Mouse (Mus musculus): ENCODE measurements around the gene Retnlg.

DNA sequence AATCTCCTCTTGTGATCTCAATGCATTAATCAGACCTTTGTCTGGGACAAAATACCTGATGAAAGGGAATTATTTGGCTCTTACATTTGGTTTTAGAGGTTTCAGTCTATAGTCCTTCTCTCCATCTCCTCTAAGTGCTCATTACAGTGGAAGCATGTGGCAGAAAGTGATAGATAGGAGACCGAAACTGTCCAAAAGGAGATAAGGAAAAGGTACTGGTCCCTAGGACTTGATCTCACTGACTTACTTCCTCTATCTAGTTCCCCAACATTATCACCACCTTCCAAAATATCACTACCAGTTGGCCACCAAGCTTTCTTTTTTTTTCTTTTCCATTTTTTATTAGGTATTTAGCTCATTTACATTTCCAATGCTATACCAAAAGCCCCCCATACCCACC, 38.8 kb downstream of the Retnlg start:
- no peak; the same call in 1 of the 2 replicates for TF ChIP-seq EP300 (IDR thresholded peaks at IDR 0.05; ENCODE audit: low read depth)
- no peak for TF ChIP-seq CTCF (IDR thresholded peaks at IDR 0.05; ENCODE audit: low read depth)
